Mouse (Mus musculus): ENCODE data around the gene Ccdc122.
"Not testable (repeated sequence)": the region's sequence is repeated elsewhere in the genome, so short reads cannot be mapped to it uniquely, and the experiment has no call there.

Ccdc122 gene

DNA sequence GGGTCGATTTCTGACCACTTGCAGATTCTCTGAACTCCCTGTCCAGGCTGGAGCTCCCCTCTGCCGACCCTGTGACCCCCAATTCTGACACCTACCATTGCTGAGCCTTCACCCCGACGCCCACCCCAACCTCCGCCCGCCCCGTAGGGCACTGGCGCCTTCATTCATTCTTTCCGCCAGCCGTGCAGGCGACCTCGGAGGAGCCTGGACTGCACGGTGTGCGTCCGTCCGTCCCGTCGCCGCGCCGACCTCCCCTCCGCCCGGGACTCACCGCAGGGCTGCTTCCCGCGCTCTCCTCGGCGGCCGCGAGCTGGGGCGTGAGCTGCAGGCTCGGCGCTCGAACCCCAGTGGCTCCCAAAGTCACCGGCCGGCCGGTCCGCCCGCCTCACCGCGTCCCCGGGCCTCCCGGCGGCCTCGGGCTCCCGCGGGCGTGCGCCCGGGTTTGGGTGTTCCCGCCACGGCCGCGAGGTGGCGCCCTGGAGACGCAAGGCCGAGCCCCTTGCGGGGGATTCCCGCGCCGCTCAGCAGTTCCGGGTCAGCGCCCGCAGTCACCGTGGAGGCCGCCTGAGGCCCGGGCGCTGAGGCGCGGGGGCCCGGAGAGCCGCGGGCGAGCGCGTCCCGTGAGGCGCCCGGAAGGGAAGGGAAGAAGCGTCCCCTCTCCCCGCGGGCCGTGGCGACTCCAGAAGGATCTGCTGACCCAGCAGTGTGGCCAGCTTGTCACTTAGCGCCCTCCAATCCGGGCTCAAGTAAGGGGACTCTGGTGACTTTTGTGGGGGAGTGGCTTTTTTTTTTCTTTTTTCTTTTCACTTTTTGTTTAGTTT is at the start of gene Ccdc122, which contains the start of gene Lacc1:
TSS of gene Ccdc122 (plus strand) at position 547 of the 821 bp plus-strand sequence.
TSS of gene Lacc1 (minus strand) at position 679 of the 821 bp plus-strand sequence.
- peak; percentile 47 for DNase-seq (ENCODE audit: low read depth, low spot score)

DNA sequence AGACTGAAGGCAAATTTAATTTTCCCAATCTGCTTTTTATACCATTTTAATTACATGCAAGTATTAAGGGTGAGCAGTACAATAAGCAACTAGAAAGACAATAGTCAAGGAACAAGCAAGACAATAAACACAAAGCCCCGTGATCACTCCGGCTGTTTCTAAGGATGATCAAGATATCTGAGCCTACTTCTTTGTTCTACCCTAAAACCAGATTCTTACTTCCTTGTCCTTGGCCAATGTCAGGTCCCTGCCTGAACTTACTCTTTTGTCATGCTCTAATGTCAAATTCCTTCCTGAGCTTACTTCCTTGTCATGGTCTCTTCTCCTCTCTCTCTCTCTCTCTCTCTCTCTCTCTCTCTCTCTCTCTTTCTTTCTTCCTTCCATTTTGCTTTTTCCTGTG is 46.2 kb upstream of the Ccdc122 start:
- DNase-seq (ENCODE audit: low read depth, low spot score): not testable (repeated sequence)

DNA sequence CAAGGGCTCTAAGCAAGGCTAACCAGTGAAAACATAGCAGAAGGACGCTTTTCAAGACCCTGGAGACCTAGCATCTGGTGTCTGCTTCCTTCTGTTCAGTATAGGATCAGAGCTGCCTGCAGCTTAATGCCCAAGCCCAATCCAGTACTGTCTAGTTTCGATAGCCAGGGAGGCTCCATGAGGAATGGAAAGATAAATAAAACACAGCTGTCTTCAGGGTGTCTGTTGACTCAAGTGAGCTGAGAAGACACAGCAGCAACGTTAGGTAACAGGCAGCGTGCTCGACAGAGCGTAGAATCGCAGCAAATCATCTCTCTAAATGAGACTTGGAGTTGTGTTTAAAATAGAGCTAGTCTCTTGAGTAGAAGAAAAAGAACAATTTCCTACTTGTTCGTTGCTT is 31.8 kb upstream of the Ccdc122 start:
- no peak for DNase-seq (ENCODE audit: low read depth, low spot score)

DNA sequence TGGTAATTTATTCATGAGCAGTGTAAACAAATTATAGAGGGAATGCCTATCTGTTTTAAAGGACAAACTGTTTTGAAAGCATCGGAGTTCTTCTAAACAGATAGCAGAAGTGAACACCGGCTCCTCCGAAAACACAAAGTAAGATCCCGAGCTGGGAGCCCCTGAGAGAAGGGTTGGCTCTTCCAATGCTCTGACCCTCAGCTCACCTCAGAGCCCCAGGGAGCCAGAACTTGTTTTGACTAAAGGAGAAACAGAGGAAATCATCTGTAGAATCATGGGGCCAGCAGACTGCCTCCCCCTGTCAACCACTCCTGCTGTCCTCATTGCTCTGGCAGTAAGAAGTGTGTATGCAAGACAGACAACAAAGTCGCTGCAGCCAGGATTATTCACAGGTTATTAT is 31.0 kb upstream of the Ccdc122 start:
- no peak for DNase-seq (ENCODE audit: low read depth, low spot score)

DNA sequence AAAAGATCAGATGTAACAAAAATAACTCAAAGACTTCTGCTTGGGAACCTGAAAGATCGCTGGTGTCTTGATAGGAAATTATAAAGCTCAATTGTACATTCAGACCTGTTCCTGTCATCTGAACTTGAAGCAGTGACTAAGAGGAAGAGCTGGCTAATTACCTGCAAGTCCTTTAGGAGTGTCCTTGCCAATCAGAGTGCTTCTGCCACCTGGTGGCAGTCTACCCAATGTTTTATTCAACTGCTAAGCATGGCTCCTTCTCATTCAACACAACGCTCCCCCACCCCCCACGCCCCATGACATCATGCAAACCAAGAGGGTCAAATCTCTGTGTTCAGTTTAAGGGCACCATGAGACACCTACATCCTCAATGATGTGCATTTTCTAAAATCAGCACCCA is 28.3 kb upstream of the Ccdc122 start:
- peak; percentile 60 for DNase-seq (ENCODE audit: low read depth, low spot score)

DNA sequence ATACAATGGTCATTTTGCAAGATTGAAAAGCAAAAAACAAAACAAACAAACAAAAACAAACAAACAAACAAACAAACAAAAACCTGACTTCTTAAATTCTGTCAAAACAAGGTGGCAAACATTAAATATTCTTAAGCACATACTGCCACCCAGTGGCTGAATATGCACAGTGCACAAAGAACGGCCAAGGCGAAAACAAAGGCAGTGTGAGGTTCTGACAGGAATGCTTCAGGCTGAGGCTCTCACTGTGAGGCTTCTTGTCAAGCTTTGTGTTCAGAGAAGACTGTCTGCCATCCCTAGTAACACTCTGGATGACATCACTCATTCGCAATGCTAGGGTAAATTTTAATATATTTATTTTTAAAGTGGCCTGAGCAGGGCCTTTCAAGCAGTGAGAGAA is 24.8 kb upstream of the Ccdc122 start:
- DNase-seq (ENCODE audit: low read depth, low spot score): no peak

DNA sequence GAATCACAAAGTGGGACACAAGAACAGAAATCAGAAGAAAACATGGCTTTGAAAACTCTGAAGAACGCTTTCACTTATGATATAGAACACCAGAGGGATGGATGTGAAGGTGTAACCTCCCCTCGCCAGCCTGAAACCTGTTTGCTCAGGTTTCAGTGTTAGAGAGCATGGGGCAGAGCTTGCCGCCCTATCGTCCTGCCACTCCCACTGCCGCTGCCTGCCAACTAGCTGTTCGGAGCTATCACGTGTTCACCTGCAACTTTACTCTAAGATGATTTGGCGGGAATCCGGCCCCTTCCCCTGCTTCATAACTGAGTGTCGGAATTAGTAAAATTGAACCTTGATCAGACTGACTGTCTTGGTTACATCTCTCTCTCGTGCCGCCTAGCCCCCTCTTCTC is 19.8 kb upstream of the Ccdc122 start:
- DNase-seq (ENCODE audit: low read depth, low spot score): not testable (repeated sequence)

DNA sequence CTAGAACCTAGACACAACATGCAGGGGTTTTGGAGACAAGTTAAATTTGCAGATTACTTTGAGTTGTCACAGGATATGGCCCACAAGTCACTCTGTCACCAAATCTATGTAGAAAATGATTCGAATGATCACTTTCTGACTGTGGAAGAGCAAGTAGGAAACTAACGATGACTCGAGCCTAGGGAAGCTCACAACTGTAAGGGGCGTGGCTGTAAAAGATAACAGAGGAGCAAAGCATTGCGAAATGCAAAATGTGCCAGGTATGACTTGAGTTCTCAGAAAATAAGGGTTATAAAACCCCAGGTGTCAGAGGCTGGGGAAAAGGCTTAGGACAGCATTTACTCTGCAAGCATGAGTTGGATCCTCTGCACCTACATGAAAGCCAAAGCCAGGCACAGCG is 19.4 kb upstream of the Ccdc122 start:
- no peak for DNase-seq (ENCODE audit: low read depth, low spot score)

DNA sequence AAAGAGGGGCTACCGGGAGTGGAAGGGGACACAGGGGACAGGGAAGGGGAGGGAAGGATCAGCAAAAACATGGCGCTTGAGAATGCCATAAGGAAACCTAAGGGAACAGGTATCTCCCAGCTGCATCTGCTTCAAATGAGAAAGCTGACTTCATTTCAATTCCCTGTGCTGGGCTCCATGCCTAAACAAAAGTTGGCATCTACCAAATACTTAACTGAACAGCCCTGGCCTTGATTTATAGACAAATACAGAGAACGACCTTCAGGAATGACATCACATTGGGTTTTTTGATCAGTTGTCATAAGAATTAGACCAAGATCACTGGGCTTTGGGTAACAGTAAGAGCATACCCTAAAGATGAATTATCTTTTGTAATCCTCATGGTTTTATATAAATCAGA is 12.1 kb upstream of the Ccdc122 start:
- DNase-seq (ENCODE audit: low read depth, low spot score): no peak

DNA sequence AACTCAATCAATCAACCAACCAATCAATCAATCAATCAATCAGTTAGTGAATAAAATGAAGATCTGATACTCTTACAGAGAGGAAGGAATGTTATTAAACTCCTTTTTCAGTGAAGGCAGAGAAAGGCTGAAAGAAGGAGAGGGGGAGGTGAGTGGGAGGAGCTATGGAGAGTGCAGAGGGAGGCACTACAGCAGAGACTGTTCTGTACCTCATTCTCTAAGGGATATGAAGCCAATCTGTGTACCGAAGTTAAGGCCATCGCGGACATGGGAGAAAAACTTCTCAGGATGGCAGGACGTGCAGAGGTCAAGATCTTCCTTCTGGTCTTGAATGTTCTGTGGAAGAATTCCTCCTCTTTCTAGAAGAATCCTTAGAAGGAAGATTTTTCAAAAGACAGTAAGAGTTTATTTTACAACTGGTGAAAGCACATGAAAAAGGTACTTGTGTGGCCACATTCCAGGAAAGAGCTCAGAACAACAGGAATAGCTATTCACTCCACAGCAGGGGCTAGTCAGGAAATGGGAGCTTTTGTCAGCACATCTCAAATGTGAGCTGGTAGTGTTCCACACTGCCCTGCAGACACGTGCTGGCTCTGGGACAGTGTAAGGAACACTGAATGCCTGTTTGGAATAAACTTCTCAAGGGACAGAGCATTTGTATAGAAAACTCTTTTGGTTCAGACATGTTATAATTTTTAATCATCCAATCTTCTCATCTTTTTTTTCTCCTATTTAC is 7.1 kb upstream of the Ccdc122 start:
- no peak for DNase-seq (ENCODE audit: low read depth, low spot score)

DNA sequence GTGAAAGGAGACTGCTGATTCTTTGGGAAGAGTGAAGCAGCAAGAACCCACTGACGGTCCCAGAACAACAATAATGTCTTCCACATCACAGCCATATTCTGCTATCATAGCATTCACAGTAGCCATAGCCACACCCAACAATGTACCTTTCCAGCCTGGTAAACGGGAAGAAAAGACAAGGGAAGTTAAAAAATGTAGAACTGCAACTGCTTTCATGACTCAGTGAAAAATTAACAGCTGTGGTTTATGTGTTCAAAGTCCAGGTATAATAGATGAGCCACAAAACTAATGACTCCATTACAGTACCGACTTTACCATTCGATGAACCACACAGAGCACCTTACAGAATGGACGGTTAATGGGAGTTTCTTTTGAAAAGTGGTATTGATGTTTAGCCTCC is 5.8 kb upstream of the Ccdc122 start:
- DNase-seq (ENCODE audit: low read depth, low spot score): no peak

DNA sequence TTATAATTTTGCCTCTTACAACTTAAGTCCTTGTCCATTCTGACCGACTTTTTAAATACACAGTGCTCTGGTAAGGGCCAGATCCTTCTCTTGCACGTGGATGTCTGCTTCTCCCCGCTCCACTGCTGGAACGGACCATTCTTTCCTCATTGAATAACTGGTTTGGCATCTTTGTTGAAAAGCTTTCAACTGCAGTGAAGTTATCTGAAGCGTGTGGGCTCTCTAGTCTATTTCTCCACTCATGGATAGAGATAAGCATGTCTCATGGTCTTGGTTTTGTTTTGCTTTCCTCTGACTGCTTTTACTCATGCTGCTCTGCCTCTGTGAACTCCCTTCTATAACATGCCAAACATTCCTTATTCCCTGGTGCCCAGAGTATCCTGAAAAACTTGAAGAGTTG is 4.1 kb upstream of the Ccdc122 start:
- no peak for DNase-seq (ENCODE audit: low read depth, low spot score)

DNA sequence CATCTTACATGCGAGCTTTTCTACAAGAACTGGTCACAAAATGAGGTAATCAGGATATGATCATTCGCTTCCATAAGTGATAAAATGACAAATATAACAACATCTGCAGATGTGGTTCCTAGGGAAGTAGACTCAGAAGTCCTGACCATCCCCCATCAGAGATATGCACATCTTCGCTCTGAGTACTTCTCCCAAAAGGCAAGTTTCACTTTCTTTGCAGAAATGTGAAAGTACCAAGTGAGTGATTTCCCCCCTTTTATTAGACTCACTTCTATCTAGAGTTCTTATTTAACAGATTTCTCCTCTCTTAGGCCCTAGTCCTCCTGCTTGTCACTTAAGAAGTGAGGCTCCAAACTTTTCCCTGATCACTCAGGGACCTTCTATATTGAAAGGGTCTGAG is 3.2 kb upstream of the Ccdc122 start:
- no peak for DNase-seq (ENCODE audit: low read depth, low spot score)

DNA sequence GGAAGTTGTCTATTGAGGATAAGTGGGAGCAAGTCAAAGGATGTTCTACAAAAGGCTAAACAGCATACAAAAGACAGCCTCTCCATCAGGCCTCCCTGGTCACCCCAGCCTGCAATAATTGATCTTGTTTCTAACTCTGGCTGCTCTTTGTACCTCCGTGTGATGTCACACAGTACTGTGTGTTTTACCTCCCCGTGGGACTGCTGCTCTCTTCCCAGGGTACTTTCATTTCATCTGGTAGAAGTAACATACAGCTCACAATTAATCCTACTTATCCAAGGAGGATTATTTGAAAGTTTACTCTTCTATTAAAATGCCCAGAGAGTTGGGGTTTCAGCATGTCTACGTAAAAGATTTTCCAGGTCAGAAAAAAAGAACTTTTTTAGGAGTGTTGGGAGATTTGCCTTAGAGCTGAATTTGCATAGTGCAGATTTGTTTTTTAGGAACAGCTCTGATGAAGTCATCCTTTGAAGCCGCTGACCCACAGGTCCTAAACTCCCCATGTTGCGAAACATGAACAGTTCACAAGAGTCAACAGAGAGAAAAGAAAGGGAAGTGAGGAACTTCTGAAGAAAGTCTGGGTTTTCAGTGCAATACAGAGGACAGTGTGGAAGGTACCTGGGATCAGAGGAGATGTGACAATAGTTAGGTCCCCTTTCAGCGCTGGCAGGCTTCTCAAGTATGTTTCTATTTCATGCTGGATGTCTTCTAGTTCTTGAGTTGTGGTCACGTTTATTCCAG is 2.2 kb upstream of the Ccdc122 start:
- DNase-seq (ENCODE audit: low read depth, low spot score): no peak

DNA sequence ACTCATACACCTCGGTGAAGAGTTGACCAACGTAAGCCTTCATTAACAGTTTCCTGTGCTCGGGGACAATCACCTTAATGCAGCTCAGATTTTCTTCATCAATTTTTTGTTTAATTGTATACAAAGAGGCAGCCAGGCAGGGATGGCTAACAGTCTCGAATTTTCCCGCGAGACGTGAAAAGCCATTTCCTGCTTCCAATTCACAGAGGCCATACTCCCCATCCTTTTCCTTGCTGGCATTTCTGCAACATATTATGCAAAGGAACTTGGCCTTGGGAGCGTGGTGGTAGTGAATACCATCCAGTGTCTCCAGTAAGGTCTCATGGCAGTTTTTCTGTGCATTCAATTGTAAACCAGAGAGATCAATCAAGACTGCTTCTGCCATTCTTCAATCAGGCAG is 1.6 kb upstream of the Ccdc122 start:
- DNase-seq (ENCODE audit: low read depth, low spot score): no peak

DNA sequence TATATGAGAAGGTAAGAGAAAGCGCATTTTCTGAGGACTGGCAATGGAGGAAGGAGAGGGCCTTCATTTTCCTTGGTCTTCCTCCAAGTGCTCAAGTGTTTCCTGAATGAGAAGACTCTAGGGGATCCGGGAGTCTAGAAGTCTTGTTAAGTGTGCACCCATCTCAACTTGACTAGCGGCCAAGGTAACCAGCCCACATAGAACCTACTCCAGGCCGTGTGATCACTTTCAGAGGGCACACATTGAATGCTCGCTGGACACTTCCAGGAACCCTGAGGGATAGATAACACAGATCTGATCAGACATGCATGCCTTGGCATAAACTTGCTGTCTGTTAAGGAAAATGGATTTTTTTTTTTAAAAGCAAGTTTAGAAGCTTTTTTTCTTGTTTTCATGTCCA is 758 bp downstream of the Ccdc122 start:
- DNase-seq (ENCODE audit: low read depth, low spot score): no peak

DNA sequence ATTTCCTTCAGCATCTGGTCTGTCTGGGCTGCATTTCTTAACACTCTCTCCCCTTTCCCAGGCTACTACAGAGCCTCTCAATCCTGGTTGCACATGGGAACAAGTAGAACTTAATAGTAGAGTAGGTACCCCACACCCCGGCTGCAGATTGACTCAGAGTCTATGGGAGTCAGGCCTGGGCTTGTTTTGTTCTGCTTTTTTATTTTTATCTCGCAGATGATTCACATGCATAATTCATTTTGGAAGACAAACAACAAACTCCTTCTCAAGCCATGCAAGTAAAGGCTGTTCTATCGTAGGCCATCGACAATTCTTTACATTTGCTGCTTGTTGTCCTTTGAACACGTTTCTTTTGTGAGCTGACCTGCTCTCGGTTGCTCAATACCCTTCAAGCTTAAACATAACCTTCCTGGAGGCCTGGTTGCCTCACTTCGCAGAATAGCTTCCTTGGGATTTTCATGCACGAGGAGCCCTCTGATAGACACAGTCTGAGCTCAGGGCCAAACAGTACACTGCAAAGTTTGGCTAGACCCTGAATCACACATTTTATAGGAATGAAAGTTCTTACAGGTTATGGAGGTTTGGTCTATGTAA is 1.4 kb downstream of the Ccdc122 start:
- no peak for DNase-seq (ENCODE audit: low read depth, low spot score)

DNA sequence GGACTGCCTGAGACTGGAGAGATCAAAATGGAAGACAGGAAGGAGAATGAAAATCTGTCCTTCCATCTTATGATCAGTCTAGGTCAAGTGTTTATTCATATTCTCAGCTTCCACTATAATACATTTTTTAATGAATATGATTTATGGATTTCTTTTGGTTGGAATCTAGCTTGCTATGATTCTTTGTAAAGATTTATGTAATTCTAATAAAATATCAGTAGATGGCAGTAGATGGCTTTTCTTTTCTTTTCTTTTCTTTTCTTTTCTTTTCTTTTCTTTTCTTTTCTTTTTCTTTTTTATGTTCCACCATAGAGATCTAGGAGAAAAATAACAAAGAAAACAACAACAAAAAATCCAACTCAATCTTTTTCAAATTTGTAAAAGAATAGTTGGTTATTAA is 16.7 kb downstream of the Ccdc122 start:
- DNase-seq (ENCODE audit: low read depth, low spot score): no peak

DNA sequence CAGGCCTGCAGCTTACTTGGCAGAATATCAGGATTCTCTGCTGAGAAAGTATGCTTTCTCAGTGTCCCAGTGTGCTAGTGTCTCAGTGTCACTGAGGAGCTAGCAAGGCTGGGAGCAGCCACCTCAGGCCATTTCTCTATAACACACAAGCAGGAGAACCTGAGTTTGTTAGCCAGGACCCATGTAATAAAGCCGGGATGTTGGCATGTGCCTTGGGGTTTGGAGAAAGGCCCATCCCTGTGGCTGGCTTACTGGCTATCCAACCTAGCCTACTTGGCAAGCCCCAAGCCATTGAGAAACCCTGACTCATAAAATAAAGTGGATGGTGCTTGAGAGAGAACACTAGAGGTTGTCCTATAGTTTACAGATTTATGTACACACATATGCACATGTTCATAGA is 32.8 kb downstream of the Ccdc122 start:
- DNase-seq (ENCODE audit: low read depth, low spot score): no peak

DNA sequence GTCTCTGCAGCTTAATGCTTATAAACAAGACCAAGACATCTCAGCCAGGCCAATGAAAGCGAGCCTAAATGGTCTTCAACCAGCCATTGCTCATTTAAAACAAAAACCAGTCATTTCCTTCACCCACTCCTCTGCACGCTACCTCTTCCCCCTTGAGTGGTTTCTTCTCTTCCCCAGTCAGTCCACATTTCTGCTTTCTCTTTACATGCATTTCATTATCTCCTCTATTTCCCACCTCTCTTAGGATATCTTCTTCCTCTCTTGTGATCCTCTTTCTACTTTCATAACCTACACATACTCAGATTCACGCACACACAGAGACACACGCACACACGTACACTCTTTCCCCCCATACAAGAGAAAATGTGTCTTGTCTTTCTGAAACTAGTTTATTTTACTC is 44.7 kb downstream of the Ccdc122 start:
- DNase-seq (ENCODE audit: low read depth, low spot score): no peak

DNA sequence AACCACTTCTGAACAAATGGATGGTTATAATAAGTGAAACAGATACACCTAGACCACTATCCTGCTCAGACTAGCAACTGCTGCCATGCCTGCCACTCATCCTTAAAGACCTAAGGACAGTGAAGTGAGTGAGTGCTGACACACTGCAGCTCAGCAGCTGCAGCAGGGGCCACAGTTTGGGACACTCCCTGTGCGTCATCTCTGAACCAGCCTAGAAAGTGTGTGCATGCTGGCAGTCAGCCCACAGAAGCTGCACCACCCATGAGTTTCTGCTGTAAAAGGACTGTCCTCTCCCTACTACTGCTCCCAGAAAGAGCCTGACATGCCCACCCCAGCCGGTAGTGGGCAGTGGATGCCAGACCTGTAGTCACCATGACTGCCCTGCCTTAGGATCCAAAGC is 63.7 kb downstream of the Ccdc122 start:
- DNase-seq (ENCODE audit: low read depth, low spot score): no peak

DNA sequence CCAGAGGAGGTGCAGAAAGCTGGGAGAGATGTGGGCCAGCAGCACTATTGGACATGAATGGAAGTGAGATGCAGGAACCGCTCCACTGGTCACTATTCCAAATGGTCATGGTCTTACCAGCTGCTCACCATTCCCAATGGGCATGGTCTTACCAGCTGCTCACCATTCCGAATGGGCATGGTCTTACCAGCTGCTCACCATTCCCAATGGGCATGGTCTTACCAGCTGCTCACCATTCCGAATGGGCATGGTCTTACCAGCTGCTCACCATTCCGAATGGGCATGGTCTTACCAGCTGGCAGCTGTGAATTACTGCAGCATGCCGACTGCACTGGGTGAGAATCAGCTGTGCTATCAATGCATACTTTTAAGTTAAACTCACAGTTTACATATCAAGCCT is 74.0 kb downstream of the Ccdc122 start:
- not testable (repeated sequence) for DNase-seq (ENCODE audit: low read depth, low spot score)
